Mouse (Mus musculus): ENCODE data around the gene Slc16a3. TPM values are rescaled to one million over a fixed set of nuclear protein-coding genes. Genes with fewer than 3 reads are reported as not detected.

Gene Slc16a3
- total RNA-seq, 2 experiments from 2014 or later: 10.4 to 11.6 TPM

DNA sequence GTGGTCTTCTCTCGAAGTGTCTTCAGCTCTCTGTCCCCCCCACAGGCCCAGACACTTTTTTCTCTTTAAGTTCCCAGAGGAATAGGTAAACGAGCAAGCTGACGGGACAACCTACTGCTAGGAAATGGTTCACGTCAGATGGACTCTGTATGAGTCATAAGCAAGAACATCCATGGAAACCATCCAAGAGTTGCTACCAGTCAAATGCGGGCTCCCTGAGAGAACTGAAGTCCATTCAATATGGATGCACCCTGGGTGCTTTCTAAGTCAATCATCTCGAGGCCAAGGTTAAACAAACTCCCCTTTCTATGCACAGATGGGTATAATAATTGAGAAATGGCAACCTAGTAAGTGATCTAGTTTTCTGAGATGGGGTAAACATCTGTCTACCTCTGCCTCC, 25.0 kb downstream of the Slc16a3 start:
- no peak for DNase-seq

DNA sequence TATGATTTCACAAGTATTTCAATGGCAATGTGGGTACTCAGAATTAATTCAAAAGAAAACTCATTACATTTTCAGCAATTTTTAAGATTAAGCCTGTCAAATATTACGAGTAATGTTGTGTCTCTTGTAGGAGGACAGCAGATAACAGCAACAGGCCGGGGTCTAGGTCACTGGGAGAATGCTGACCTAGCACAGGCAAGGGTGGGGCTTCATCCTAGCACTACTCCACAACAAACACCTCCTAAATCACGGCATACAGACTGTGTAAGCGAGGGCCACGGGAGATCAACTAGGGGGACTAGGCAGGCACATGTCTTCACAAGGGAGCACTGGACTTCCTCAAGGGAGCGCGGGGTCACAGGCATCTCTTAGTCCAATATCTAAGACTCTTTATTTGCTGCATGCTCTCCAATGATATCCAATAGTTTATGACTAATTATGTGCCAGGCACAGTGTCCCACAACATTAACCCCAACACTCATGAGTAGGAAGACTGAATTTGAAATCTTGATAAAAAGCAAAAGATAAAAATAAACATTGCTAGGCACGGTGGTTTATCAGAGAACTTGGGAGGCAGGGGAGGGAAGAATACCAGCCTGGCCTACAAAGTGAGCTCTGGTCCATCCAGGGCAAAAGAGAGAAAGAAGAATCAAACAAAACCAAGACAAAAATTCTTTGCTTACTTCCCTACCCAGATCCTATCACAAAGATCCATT, 31.6 kb downstream of the Slc16a3 start:
- no peak for DNase-seq

DNA sequence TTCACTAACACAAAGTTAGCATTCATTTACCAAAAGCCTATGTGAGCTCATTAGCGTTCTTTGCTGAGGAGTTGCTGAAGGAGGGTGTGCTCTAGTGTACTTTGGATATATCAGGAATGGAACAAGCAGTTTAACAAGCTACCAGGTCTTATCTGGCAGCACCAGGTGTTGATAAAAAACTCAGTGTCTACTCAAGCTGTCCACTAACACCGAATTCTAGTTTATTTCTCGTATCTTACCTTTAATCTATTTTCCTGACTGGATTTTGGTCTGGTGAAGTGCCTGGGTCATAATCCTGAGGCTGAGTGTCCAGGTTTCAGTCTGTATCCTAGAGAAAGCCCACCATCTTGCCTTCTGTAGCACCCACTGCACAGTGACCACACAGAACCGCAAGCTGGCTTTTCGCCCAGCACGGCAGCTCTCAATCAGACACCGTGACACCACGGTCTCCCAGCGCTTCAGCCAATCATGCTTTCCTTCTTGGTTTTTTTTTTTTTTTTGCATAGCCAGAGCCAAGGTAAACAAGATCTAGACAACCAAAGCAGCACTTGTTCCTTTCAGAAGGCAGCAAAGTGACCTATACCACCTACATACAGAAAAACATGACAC, 32.3 kb downstream of the Slc16a3 start:
- DNase-seq: peak; percentile 64

- no peak for DNase-seq
Observed at GRCm38 (mm10) chr11:120981661-120982060, 33.4 kb downstream of the Slc16a3 start.

- no peak for DNase-seq
Observed at GRCm38 (mm10) chr11:120982459-120982858, 34.2 kb downstream of the Slc16a3 start.

- peak; percentile 72 for DNase-seq
Observed at GRCm38 (mm10) chr11:120984448-120985330, 36.4 kb downstream of the Slc16a3 start.

GRCm38 (mm10) chr11:120987608-120988007, 39.3 kb downstream of the Slc16a3 start:
- no peak for DNase-seq

- no peak for DNase-seq
Observed at GRCm38 (mm10) chr11:120988410-120988809, 40.1 kb downstream of the Slc16a3 start.

GRCm38 (mm10) chr11:120989523-120989922, 41.2 kb downstream of the Slc16a3 start:
- DNase-seq: no peak

DNA sequence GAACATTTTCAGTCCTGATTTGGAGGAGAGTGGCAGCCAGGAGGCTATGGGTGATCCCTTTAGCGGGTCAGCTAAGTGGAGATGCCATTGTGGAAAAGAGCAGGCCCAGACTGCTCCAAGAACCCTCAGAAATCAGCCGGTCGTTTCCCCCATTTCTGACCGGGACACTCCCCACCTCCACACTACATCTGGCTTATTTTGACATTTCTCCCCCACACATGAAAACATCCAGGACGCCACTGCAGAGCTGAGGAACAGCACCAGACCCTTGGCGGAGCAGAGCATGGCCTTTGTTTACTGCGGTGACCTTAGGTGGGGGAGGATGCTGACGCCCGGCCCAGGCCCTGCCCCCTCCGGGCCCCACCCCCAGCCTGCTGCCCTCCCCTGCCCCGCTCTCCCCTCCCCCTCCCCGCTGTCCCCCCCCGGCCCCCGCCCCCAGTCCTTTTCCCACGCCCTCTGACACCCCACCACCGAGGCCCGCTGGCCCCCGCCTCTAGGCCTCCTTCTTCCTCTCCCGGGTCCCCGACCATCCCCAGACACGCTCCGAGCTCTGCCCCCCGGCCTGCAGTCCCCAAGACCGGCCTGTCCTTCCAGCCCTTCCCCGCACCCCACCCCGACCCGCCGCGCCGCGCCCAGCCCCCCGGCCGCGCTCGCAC, 42.0 kb downstream of the Slc16a3 start:
- DNase-seq: peak; percentile 76

DNA sequence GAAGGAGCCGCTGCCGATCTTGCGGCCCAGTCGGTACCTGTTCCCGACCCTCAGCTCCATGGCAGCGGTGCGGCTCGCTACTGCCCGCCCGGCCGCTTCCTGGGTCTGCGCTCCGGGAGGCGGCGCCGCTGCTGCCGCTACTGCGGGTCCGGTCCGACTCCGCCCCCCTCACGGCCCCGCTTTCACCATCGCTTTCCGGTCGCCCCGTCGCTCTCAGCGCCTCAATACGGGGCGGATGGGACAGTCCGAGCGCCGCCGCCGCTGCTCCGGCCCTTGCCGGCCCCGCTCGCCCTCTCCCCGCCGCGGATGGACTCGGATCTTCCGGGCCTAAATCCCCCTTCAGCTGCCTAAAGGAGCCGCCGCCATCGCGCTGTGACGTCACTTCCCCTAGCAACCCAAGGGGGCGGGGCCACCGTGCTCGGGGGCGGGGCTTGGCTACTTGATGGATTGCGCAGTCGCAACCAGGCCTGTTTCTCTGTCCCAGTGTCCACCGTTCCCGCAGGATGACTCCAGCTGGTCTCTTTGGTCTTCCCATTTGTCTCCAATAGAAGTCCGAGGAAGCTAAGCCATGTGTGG, 42.8 kb downstream of the Slc16a3 start, which contains the start of gene Csnk1d:
Gene Csnk1d (minus strand): TSS at position 380 of the 576 bp plus-strand sequence.
- peak; percentile 100 for DNase-seq

DNA sequence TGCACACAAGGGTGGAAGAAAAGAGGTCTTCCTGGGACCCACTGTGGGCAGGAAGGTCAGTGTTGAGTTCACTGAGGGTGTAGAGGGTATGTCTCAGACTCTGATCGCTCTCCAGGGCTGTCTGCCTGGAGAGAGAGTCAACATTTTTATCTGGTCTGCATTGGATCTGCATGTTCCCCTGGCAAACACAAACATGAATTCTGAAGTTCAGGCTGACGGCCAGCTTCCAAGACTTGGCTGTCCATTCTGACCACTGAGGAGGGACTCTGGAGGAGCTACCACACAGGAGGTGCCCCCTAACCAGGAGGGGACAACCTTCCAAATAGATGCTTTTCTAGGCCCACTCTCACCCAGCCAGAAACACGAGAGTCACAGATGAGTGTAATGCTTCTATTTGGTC, 43.5 kb downstream of the Slc16a3 start:
- no peak for DNase-seq

DNA sequence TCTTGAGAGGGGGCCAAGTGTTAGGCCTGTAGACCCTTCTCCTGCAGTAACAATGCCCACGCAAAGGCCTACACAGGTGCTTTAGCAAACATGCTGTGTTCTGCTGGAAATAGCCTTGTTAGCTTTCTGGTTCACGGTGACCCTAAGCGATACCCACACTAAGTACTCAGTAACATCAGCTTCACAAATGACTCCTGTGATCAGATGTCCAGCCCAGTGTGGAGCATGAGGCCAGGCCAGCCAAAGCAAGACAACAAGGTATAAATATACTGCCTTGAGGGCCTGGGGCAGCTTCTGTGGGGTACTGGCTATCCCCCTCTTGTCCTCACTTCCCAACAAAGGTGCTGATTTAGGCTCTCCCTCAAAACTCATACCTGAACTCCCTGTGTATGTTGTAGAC, 44.8 kb downstream of the Slc16a3 start:
- no peak for DNase-seq

DNA sequence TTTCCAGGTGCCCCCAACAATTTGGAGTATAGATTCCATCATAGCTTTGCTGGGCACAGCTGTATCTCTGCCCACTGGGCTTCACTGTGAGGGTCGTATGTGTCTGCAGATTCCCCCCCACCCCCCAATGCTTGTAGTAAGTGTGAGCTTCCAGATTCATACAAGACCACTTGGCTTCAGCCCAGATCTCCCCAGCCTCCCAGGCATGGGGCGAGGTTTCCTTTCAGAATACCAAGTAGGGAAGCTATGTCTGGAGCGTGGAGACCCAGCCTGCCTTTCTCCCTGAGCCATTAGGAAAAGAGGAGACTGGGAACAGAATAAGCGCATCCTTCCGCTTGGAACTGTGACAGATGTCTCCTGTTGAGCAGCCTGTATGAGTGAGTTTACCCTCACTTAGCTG, 45.3 kb downstream of the Slc16a3 start:
- DNase-seq: no peak

- DNase-seq: no peak
Observed at GRCm38 (mm10) chr11:120994741-120995140, 46.5 kb downstream of the Slc16a3 start.

DNA sequence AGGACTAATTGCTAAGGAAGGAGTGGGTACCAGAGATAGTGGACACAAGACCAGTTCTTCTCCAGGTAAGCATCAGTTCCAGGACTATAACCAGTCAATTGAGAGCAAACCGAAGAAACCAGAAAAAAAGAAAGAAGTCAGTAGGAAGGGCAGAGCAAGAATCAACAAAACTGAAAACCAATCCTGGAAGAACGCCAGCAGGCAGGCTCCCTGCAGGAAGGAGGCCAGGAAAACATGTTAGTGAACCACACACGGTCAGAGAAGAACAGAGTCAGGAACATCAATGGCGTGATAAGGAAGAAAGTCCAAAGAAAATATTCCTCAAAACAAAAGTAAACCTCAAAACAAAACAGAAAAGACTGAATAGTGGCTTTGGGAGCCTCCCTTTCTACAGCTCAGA, 53.7 kb downstream of the Slc16a3 start:
- DNase-seq: peak; percentile 67

GRCm38 (mm10) chr11:121004281-121004680, 56.0 kb downstream of the Slc16a3 start:
- DNase-seq: no peak

GRCm38 (mm10) chr11:121006184-121006583, 57.9 kb downstream of the Slc16a3 start:
- no peak for DNase-seq

DNA sequence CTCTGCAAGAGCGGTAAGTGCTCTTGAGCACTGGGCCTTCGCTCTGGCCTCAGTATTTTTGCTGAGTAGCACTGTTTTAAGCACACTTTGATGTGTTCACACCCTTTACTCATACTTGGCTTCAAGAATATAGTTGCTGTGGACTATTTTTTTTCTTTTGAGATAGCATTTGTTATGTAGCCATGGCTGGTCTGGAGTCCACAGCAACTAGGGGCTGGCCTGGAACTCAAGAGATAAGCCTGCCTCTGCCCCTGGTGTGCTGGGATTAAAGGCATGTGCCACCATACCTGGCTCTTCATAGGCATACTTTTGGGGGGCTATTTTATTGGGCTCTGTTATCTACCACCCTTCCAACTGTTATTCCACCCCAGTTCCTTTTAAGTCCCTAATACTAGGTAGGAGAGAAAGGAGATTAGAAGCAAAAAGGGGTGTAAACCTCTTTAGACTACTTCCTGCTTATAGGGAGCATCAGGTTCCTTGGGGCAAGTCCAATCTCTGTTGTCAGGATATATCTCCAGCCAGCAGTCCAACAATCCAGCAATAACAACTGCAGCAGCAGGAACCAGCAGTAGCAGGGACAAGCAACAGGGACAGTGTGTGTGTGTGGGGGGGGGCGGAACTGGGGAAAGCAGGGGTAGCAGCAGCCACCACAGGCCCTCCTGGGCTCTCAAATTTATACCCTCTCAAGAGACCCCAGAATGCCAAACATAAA, 61.9 kb downstream of the Slc16a3 start:
- no peak for DNase-seq
